1 mouse cellular context compared by ENCODE assay signal in genomic region chr11:58301837-58302754, GRCm38 (mm10).
TF ChIP-seq lines count a peak whose summit lies in the region.

No protein-coding gene starts in this region.

TF ChIP-seq in MEL, 35 proteins besides CTCF, POLR2A, EP300 and RAD21 (continued from another document):
- TF ChIP-seq GABPA (IDR thresholded peaks at IDR 0.05; ENCODE audit: low read depth, low read length) (no peak), TAL1 (IDR thresholded peaks at IDR 0.05; ENCODE audit: low read length) (peak; percentile 24; the same call in 1 of the 2 replicates), MAX (IDR thresholded peaks at IDR 0.05; ENCODE audit: low read length) (no peak), SIN3A (IDR thresholded peaks at IDR 0.05; ENCODE audit: low read length) (peak; percentile 37; the same call in 1 of the 2 replicates), NRF1 (IDR thresholded peaks at IDR 0.05; ENCODE audit: insufficient read depth, low read depth, low read length, poor library complexity, severe bottlenecking) (peak; percentile 41; the same call in 1 of the 2 replicates), GATA1 (IDR thresholded peaks at IDR 0.05; ENCODE audit: low read depth, low read length) (peak; percentile 16), MXI1 (IDR thresholded peaks at IDR 0.05; ENCODE audit: low read depth, low read length) (peak; percentile 34; the same call in 1 of the 2 replicates), CHD1 (IDR thresholded peaks at IDR 0.05; ENCODE audit: low read depth, low read length) (no peak)
